Mouse (Mus musculus) liver (tissue): ENCODE data around the gene 1810010H24Rik.
"Not testable (repeated sequence)": the region's sequence is repeated elsewhere in the genome, so short reads cannot be mapped to it uniquely, and the experiment has no call there.

ENCODE experiments used
- DNase-seq: peaks from one replicate; pipeline ENCODE4 v3.0.0-alpha.2; 2020; ENCODE audit warnings: mixed read lengths

1810010H24Rik gene

GRCm38 (mm10) chr11:107045546-107045945 is 20.1 kb downstream of the 1810010H24Rik start:
- DNase-seq = no peak

- DNase-seq = no peak
Observed at GRCm38 (mm10) chr11:107046766-107047620, 21.5 kb downstream of the 1810010H24Rik start.

GRCm38 (mm10) chr11:107054870-107055269 is 29.4 kb downstream of the 1810010H24Rik start:
- DNase-seq = peak; percentile 15

GRCm38 (mm10) chr11:107057391-107057790 is 31.9 kb downstream of the 1810010H24Rik start:
- no peak for DNase-seq

GRCm38 (mm10) chr11:107059634-107060033 is 34.2 kb downstream of the 1810010H24Rik start:
- not testable (repeated sequence) for DNase-seq

- no peak for DNase-seq
Observed at GRCm38 (mm10) chr11:107060941-107061340, 35.5 kb downstream of the 1810010H24Rik start.

- DNase-seq = no peak
Observed at GRCm38 (mm10) chr11:107063067-107063466, 37.6 kb downstream of the 1810010H24Rik start.

- DNase-seq = no peak
Observed at GRCm38 (mm10) chr11:107064590-107064989, 39.1 kb downstream of the 1810010H24Rik start.

- DNase-seq = no peak
Observed at GRCm38 (mm10) chr11:107065216-107065785, 39.8 kb downstream of the 1810010H24Rik start.
